Mouse (Mus musculus): ENCODE results near the gene Vps11. TPM values are rescaled to one million over a fixed set of nuclear protein-coding genes. Genes with fewer than 3 reads are reported as not detected.

The Vps11 gene
- polyA plus RNA-seq, 1 experiment, result 58.4 TPM

GRCm38 (mm10) chr9:44320799-44321133 is 40.7 kb downstream of the Vps11 start:
- WGBS, result 11% methylated on average over 6 of the region's 6 CpGs
- no peak for DNase-seq
- peak overlapping the region; percentile 50 for H3K4me3 ChIP-seq (replicated peaks; ENCODE audit: insufficient read depth, low read depth, low read length)
- peak overlapping the region; percentile 55 for H3K27ac ChIP-seq (ENCODE audit: insufficient read depth, low read length)
- peaks cover 12% of the 10 kb centered on the region for H3K4me1 ChIP-seq (ENCODE audit: control insufficient read depth, insufficient read depth, low read length)
- no peaks in the 10 kb centered on the region for H3K27me3 ChIP-seq (ENCODE audit: control insufficient read depth, insufficient read depth, low read length)
- TF ChIP-seq CTCF (IDR thresholded peaks at IDR 0.05; ENCODE audit: borderline replicate concordance, insufficient read depth, low read depth, low read length) (no peak), POLR2A (IDR thresholded peaks at IDR 0.05; ENCODE audit: borderline replicate concordance, insufficient read depth, low read length) (no peak)

- Histone ChIP-seq H3K27me3 (ENCODE audit: control insufficient read depth, insufficient read depth, low read length) (no peaks in the 10 kb centered on the region), H3K4me3 (replicated peaks; ENCODE audit: insufficient read depth, low read depth, low read length) (peak within 1 kb of the TSS; percentile 89), H3K27ac (ENCODE audit: insufficient read depth, low read length) (peak within 1 kb of the TSS; percentile 74), H3K4me1 (ENCODE audit: control insufficient read depth, insufficient read depth, low read length) (peaks cover 12% of the 10 kb centered on the region)
- TF ChIP-seq CTCF (IDR thresholded peaks at IDR 0.05; ENCODE audit: borderline replicate concordance, insufficient read depth, low read depth, low read length) (no peak), POLR2A (IDR thresholded peaks at IDR 0.05; ENCODE audit: borderline replicate concordance, insufficient read depth, low read length) (peak; percentile 58)
- 1% methylated on average over 67 of the region's 67 CpGs for WGBS
- peak; percentile 88 to 96 for DNase-seq
Measured at GRCm38 (mm10) chr9:44319887-44320798, 41.3 kb downstream of the Vps11 start, which contains the start of gene C2cd2l. Gene C2cd2l (minus strand): TSS chr9:44320285.

DNA sequence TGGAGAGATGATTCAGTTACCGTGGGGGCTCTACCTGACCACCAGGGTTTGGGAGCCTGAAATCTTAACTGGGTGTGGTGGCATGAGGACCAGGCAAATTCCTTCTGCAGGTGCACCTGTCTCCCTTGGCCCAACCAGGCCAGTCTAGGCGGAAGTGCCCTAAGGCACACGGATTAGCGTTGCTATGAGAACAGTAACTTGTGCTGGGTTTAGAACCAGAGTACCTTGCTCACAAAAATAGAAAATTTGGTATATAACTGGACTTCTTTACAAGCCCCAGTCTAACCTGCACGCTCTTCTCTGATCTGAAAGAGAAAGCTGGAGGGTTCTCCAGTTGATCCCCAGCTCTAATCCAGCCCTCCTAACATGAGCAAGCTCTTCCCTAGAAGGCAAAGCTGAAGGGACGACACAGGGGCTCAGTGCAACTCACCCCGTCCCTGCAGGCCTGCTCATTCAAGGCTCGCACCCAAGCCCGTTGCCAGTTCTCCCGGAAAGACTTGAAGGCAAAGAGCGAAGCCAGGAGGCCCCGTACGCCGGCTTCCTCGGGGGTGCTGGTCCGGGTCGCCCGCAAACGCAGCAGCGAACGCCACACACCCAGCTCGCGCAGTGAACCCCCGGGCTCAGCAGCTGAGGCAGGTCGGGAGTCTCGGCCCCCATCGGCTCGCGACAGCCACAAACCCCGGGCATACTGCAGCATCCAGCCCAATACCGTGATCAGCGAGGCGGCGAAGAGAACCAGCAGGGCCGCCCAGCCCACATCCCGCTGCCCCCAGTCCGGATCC is 42.2 kb downstream of the Vps11 start:
- H3K4me3 ChIP-seq (replicated peaks; ENCODE audit: insufficient read depth, low read depth, low read length), result peak overlapping the region; percentile 89
- no peaks in the 10 kb centered on the region for H3K27me3 ChIP-seq (ENCODE audit: control insufficient read depth, insufficient read depth, low read length)
- peak overlapping the region; percentile 74 for H3K27ac ChIP-seq (ENCODE audit: insufficient read depth, low read length)
- no peak for TF ChIP-seq POLR2A (IDR thresholded peaks at IDR 0.05; ENCODE audit: borderline replicate concordance, insufficient read depth, low read length)
- no peak for TF ChIP-seq CTCF (IDR thresholded peaks at IDR 0.05; ENCODE audit: borderline replicate concordance, insufficient read depth, low read depth, low read length)
- 2% methylated on average over 37 of the region's 37 CpGs for WGBS
- peak; percentile 47 to 62 for DNase-seq
- peaks cover 15% of the 10 kb centered on the region for H3K4me1 ChIP-seq (ENCODE audit: control insufficient read depth, insufficient read depth, low read length)

- TF ChIP-seq CTCF (IDR thresholded peaks at IDR 0.05; ENCODE audit: borderline replicate concordance, insufficient read depth, low read depth, low read length), result no peak
- TF ChIP-seq POLR2A (IDR thresholded peaks at IDR 0.05; ENCODE audit: borderline replicate concordance, insufficient read depth, low read length), result no peak
- DNase-seq, result no peak
- WGBS, result 19% methylated on average over 3 of the region's 3 CpGs
- peak overlapping the region; percentile 89 for H3K4me3 ChIP-seq (replicated peaks; ENCODE audit: insufficient read depth, low read depth, low read length)
- no peaks in the 10 kb centered on the region for H3K27me3 ChIP-seq (ENCODE audit: control insufficient read depth, insufficient read depth, low read length)
- H3K4me1 ChIP-seq (ENCODE audit: control insufficient read depth, insufficient read depth, low read length), result peaks cover 18% of the 10 kb centered on the region
- no peak overlapping the region for H3K27ac ChIP-seq (ENCODE audit: insufficient read depth, low read length)
Measured at GRCm38 (mm10) chr9:44318826-44319095, 42.7 kb downstream of the Vps11 start.

DNA sequence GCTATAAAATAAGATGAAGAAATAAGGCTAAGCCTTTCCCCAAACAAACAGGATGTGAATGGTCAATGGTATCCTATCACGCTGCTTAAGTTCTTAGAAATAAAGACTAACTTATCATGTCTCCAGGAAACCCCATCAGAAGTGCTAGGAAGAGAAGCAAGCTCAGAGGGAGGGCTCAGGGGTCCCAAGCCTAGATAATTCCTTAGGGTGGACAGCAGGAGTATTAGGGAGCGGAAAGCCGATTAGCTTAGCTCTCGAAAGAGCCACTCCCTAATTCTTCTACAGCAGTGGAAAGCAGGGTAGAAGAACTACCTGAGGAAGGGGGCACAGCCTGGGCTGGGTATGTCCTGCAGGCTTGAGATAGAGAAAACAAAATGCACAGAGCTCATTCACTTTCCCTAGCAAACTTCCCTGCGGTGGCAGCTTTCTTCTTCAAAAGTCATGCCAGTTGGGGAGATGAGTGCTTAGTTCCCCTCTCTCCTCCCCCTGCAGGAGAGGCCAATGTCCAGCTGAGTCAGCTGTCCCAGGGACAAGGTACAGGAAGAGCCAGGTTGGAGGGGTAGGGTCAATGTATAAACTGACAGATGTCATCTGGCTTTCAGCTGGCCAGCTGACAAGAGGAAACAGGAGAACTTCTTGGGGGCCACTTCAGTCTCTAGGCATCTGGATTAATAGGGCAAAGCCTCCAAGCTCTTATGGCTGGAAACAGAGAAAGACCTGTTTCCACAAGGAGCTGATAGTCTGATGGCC is 43.2 kb downstream of the Vps11 start:
- Histone ChIP-seq H3K4me1 (ENCODE audit: control insufficient read depth, insufficient read depth, low read length) (peaks cover 23% of the 10 kb centered on the region), H3K27me3 (ENCODE audit: control insufficient read depth, insufficient read depth, low read length) (no peaks in the 10 kb centered on the region), H3K4me3 (replicated peaks; ENCODE audit: insufficient read depth, low read depth, low read length) (peak overlapping the region; percentile 41), H3K27ac (ENCODE audit: insufficient read depth, low read length) (no peak overlapping the region)
- WGBS, result 38% methylated on average over 5 of the region's 5 CpGs
- TF ChIP-seq CTCF (IDR thresholded peaks at IDR 0.05; ENCODE audit: borderline replicate concordance, insufficient read depth, low read depth, low read length), result no peak
- TF ChIP-seq POLR2A (IDR thresholded peaks at IDR 0.05; ENCODE audit: borderline replicate concordance, insufficient read depth, low read length), result no peak
- no peak for DNase-seq

DNA sequence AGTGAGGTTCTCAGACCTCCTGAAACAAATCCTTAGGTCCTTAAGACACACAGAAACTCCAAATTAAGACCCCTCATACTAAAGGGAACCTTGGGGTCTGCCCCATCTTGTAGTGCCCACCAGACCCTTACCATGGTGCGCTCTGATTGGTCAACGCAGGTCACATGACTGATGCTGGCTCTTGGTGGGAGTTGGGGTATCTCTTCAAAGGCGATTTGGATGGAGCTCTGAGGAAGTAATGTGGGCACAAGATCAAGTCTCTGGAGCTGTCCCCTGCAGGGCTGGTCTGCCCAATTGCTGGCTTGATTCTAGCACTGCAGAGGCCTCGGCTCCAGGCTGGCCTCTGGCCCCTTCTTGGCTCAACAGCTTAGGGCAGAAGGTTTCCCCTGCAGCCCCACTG is 44.0 kb downstream of the Vps11 start:
- Histone ChIP-seq H3K4me3 (replicated peaks; ENCODE audit: insufficient read depth, low read depth, low read length) (peak overlapping the region; percentile 11), H3K27me3 (ENCODE audit: control insufficient read depth, insufficient read depth, low read length) (no peaks in the 10 kb centered on the region), H3K27ac (ENCODE audit: insufficient read depth, low read length) (no peak overlapping the region), H3K4me1 (ENCODE audit: control insufficient read depth, insufficient read depth, low read length) (peaks cover 23% of the 10 kb centered on the region)
- TF ChIP-seq POLR2A (IDR thresholded peaks at IDR 0.05; ENCODE audit: borderline replicate concordance, insufficient read depth, low read length), result no peak
- TF ChIP-seq CTCF (IDR thresholded peaks at IDR 0.05; ENCODE audit: borderline replicate concordance, insufficient read depth, low read depth, low read length), result no peak
- DNase-seq, result no peak
- WGBS, result 45% methylated on average over 4 of the region's 4 CpGs

GRCm38 (mm10) chr9:44314910-44315309 is 46.6 kb downstream of the Vps11 start:
- no peak for TF ChIP-seq CTCF (IDR thresholded peaks at IDR 0.05; ENCODE audit: borderline replicate concordance, insufficient read depth, low read depth, low read length)
- TF ChIP-seq POLR2A (IDR thresholded peaks at IDR 0.05; ENCODE audit: borderline replicate concordance, insufficient read depth, low read length), result no peak
- Histone ChIP-seq H3K4me1 (ENCODE audit: control insufficient read depth, insufficient read depth, low read length) (peaks cover 23% of the 10 kb centered on the region), H3K27ac (ENCODE audit: insufficient read depth, low read length) (no peak overlapping the region), H3K27me3 (ENCODE audit: control insufficient read depth, insufficient read depth, low read length) (no peaks in the 10 kb centered on the region), H3K4me3 (replicated peaks; ENCODE audit: insufficient read depth, low read depth, low read length) (no peak overlapping the region)
- no peak for DNase-seq
- WGBS, result 91% methylated on average over 18 of the region's 18 CpGs
